Mouse (Mus musculus) lung, postnatal 0 days (tissue): ENCODE results near the gene Fam104a. TPM values are rescaled to one million over a fixed set of nuclear protein-coding genes. Genes with fewer than 3 reads are reported as not detected.

Experiments
- ATAC-seq: fragments of 200-750 bp; cut with Nextera tagmentation; 2 replicates; pipeline ENCODE4 v1.8.0; 2017; ENCODE audit warnings: moderate library complexity
- DNase-seq: peaks from one replicate; pipeline ENCODE4 v3.0.0-alpha.2; 2016; ENCODE audit warnings: low spot score
- H3K27ac ChIP-seq: fragments of 300-500 bp; sonication (generic); 2 replicates; pipeline ENCODE4 v1.5.1; 2014; ENCODE audit warnings: antibody characterized with exemption, mild to moderate bottlenecking, low read length, mixed read lengths
- H3K27me3 ChIP-seq: fragments of 300-500 bp; sonication (generic); replicated peaks from 2 replicates; pipeline ENCODE4 v1.6.1; 2014; ENCODE audit warnings: low read length, mixed read lengths; ENCODE audit not compliant: insufficient read depth
- H3K36me3 ChIP-seq: fragments of 300-500 bp; sonication (generic); 2 replicates; pipeline ENCODE4 v1.6.1; 2014; ENCODE audit warnings: low read length, mixed read lengths; ENCODE audit not compliant: insufficient read depth
- H3K4me1 ChIP-seq: fragments of 300-500 bp; sonication (generic); 2 replicates; pipeline ENCODE4 v1.6.1; 2014; ENCODE audit warnings: antibody characterized with exemption, low read depth, low read length, mixed read lengths; ENCODE audit not compliant: insufficient read depth
- H3K4me2 ChIP-seq: fragments of 300-500 bp; sonication (generic); replicated peaks from 2 replicates; pipeline ENCODE4 v1.6.1; 2014; ENCODE audit warnings: low read depth, mild to moderate bottlenecking, low read length, moderate library complexity, mixed read lengths
- H3K4me3 ChIP-seq: fragments of 300-500 bp; sonication (generic); 2 replicates; pipeline ENCODE4 v1.5.1; 2014; ENCODE audit warnings: low read depth, low read length
- H3K9ac ChIP-seq: fragments of 300-500 bp; sonication (generic); replicated peaks from 2 replicates; pipeline ENCODE4 v1.6.1; 2014; ENCODE audit warnings: low read depth, mild to moderate bottlenecking
- H3K9me3 ChIP-seq: fragments of 300-500 bp; sonication (generic); 2 replicates; pipeline ENCODE4 v1.6.1; 2016; ENCODE audit warnings: low read length, mixed read lengths
- CTCF ChIP-seq: IDR thresholded peaks from 2 replicates; pipeline ENCODE4 v1.5.1; 2016; ENCODE audit warnings: antibody characterized with exemption, mild to moderate bottlenecking
- EP300 ChIP-seq: IDR thresholded peaks from 2 replicates; pipeline ENCODE4 v1.6.1; 2016; ENCODE audit warnings: antibody characterized with exemption, mild to moderate bottlenecking, control low read depth
- WGBS: fragments of 180-500 bp; shearing (Covaris S2); extraction: QIAGEN DNeasy Blood & Tissue Kit; methylation state at CpG from one replicate; pipeline ENCODE4 v1.1.7; 2014; 5-methylcytosine and 5-hydroxymethylcytosine counted together
- polyA plus RNA-seq: library from polyadenylated mRNA; unstranded; fragments of >200 nt; fragmentation: Nextera tagmentation; extraction: Ambion mirVana; gene quantifications from 2 replicates; pipeline ENCODE4 v1.2.1, GENCODE M21; 2015

The Fam104a gene
- polyA plus RNA-seq, 1 experiment from 2014 or later, result 44.1 TPM

- Histone ChIP-seq H3K27ac (no peak overlapping the region), H3K9ac (no peak overlapping the region), H3K36me3 (no peaks in the 10 kb centered on the region), H3K27me3 (peaks cover 4% of the 10 kb centered on the region; the same call in 1 of the 2 replicates), H3K9me3 (no peaks in the 10 kb centered on the region), H3K4me2 (no peak overlapping the region), H3K4me1 (peaks cover 10% of the 10 kb centered on the region; the same call in 1 of the 2 replicates), H3K4me3 (no peak overlapping the region)
- TF ChIP-seq EP300 (no peak), CTCF (no peak)
- no peak for DNase-seq
- 59% methylated on average over 6 of the region's 6 CpGs for WGBS
- no peak for ATAC-seq
These were observed 69.5 kb downstream of the Fam104a start for GRCm38 (mm10) chr11:113614476-113614875.

- peak; percentile 79 for TF ChIP-seq CTCF
- no peak for TF ChIP-seq EP300
- Histone ChIP-seq H3K27ac (peak overlapping the region; percentile 11; the same call in 1 of the 2 replicates), H3K36me3 (no peaks in the 10 kb centered on the region), H3K9me3 (no peaks in the 10 kb centered on the region), H3K4me3 (0 out of 2 replicates have a peak overlapping the region, but pooled peaks have one; percentile 3), H3K4me1 (no peaks in the 10 kb centered on the region; the same call in 1 of the 2 replicates), H3K27me3 (no peaks in the 10 kb centered on the region), H3K9ac (no peak overlapping the region), H3K4me2 (peak overlapping the region; percentile 38)
- peak; percentile 79 for DNase-seq
- peak; percentile 86 for ATAC-seq
- 16% methylated on average over 24 of the region's 24 CpGs for WGBS
These were observed 72.0 kb downstream of the Fam104a start for GRCm38 (mm10) chr11:113611664-113612611.

Other genes starting within 250 kb of the Fam104a start
- gene Sstr2, start 64.8 kb downstream of the Fam104a start, polyA plus RNA-seq, result 3.9 and 4.0 TPM in 2 replicates
- gene Cog1, start 35.0 kb downstream of the Fam104a start, polyA plus RNA-seq, result 18.6 and 19.0 TPM in 2 replicates
- 14.3 and 15.1 TPM in 2 replicates for gene Slc39a11, start 34.1 kb downstream of the Fam104a start, polyA plus RNA-seq
- gene D11Wsu47e, start 257 bp upstream of the Fam104a start, polyA plus RNA-seq, result 10.3 and 11.9 TPM in 2 replicates
- gene Cpsf4l, start 25.9 kb upstream of the Fam104a start, polyA plus RNA-seq, result 0.17 and 0.25 TPM in 2 replicates
- gene Cdc42ep4, start 67.7 kb upstream of the Fam104a start, polyA plus RNA-seq, result 92.8 and 116 TPM in 2 replicates